Mouse (Mus musculus) ZHBTc4 (cell line): ENCODE data around the gene Ttyh2.

ENCODE experiments used
- DNase-seq: peaks from one replicate; pipeline ENCODE4 v3.0.0-alpha.2; 2011; ENCODE audit warnings: low read depth, low spot score

Gene Ttyh2

GRCm38 (mm10) chr11:114747564-114748138 lies 72.4 kb downstream of the Ttyh2 start:
- no peak for DNase-seq

GRCm38 (mm10) chr11:114764820-114765818 lies 89.9 kb downstream of the Ttyh2 start, which contains the start of gene Kif19a:
TSS of gene Kif19a (plus strand) at chr11:114765388.
- DNase-seq: peak; percentile 54

GRCm38 (mm10) chr11:114769911-114770310 lies 94.7 kb downstream of the Ttyh2 start:
- no peak for DNase-seq
